Mouse (Mus musculus) B cell, adult 2 months (primary cell): ENCODE measurements around the gene Churc1.
"Not testable (repeated sequence)": the region's sequence is repeated elsewhere in the genome, so short reads cannot be mapped to it uniquely, and the experiment has no call there.

Experiments
- DNase-seq, 2 experiments: peaks; one replicate each; pipeline ENCODE4 v3.0.0; 2022

The Churc1 gene

DNA sequence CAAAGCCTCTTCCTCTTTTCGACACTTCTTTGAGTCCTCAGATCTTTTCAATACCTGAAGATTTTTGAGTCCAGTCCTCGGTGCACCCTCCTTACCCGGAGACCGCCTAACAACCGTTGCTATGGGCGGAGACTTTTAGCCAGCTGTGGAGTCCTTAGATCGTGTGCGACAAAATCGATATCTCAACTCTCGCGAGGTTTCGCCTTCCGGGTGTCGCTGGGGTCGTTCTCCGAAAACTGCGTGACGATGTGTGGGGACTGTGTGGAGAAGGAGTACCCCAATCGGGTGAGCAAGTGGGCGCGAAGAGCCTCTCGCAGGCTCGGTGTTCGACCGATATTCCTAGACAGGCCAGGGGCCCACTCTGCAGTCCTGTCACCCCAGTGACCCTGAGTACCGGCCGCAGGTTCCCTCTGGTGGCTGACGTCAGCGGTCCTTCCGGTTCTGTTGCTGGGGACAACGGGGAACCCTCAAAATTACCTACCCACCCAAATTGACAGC lies at the start of gene Churc1, which contains the start of gene Fntb:
Gene Churc1, plus strand, starts transcription at position 185 of the 498 bp plus-strand sequence.
Gene Fntb, plus strand, starts transcription at position 236 of the 498 bp plus-strand sequence.
- peak; percentile 96 for DNase-seq

DNA sequence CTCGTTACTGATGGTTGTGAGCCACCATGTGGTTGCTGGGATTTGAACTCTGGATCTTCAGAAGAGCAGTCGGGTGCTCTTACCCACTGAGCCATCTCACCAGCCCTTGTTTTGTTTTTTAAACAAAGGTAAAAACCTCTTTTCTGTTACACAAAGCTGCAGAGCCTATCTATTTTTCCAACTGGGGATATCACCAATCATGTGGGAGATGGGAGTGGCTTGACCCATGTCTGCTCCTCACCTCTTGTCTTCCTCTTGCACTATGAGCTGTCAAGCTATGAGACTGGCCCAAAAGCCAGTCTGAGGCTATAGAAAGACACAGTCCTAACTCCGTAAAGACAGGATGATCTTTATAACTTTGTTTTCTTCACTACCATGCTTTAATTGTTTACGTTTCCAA lies 47.0 kb upstream of the Churc1 start:
- no peak for DNase-seq

DNA sequence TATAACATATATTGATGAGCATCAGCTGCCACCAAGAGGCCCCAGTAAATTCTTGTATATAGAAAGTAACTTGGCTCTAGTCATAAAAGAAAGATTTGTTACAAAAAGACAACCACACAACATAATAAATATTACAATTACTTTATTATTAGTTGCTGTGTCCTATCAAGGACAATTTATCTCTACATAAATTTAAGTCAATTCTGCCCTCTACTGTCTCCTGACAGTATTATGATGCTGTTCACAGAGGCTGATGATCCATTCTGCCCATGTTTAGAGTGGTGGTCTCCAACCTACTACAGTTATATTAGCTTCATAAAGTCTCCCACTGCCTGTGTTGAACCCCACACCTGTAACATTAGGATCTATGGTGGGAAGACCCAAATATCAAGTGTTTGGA lies 44.8 kb upstream of the Churc1 start:
- no peak for DNase-seq

GRCm38 (mm10) chr12:76722026-76722425 lies 43.3 kb upstream of the Churc1 start:
- no peak for DNase-seq

GRCm38 (mm10) chr12:76727955-76728354 lies 37.4 kb upstream of the Churc1 start:
- no peak for DNase-seq

DNA sequence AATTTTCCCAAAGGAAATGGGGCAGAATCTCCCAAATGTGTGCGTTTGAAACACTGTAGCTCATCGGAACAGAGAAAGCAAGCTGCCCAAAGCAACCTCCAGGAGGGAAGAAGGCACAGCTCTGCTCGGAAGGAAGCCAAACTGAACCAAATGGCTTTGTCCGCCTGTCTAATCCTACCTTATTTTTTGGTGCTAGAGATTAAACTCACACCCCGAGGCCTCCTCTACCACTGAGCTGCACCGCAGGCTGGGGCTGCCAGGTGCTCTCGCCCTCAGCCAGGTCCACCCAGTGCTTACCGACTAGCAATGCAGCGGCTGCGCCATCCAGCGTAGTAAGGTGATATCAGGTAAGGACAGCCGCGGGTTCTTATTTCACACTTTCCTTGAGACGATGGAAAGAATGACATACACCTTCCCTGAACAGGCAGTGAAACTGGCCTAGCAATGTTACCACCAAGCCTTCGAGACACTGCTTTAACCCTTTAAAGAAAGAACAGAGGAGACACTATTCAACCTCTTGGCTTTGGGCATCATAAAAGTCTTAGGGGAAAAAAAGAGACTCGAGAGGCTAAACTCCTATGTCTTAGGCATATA lies 14.4 kb upstream of the Churc1 start:
- DNase-seq = no peak

GRCm38 (mm10) chr12:76752652-76753318 lies 12.6 kb upstream of the Churc1 start:
- DNase-seq = peak; percentile 57

DNA sequence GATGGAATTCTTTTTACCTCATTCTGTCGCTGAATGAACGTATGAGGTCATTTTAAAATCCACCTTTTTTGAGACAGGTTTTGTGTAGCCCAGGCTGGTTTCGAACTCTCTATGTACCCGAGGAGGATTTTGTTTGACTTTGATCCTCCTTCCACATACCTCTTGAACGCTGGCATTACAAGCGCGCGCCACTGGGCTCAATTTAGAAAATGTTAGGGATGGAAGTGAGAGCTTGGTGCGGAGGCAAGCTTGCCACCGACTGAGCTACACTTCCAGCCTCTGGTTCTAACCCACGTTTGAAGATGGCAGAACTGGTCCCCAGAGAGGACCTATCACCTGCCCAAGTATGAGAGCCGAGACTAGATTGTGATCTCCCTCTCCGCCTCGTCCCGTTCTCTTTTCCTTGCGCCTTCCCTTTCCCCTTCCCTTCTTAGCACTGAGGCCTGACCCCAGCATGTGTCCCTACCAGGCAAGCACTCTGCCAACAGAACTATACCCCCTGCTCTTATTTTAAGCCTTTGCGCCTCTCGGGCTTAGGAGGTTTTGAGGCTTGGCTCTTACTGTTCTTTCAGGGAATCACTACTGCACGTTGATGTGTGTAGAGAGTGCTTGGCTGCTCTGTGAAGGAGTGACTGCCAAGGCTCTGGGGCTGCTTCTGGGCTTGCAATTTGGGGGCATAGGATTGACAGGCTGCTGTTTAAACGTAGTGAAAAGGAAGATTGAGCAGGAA lies 728 bp downstream of the Churc1 start:
- no peak for DNase-seq

GRCm38 (mm10) chr12:76770841-76771500 lies 5.6 kb downstream of the Churc1 start:
- DNase-seq = no peak

DNA sequence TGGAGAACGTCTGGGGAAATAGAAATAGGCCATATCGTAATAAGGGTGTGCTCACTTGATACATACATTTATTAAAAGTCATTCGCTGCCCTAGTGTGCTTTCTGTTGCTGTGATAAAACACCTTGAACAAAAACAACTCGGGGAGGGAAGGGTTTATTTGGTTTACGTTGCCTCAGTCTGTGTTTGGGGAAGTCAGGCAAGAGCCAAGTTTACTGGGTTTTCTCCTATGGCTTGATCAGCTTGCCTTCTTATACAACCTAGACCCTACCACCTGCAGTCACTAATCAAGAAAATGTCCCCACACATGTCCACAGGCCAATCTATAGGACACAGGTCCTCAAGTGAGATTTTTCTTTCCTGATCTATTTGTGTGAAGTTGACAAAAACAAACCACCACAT lies 6.2 kb downstream of the Churc1 start:
- DNase-seq = no peak

DNA sequence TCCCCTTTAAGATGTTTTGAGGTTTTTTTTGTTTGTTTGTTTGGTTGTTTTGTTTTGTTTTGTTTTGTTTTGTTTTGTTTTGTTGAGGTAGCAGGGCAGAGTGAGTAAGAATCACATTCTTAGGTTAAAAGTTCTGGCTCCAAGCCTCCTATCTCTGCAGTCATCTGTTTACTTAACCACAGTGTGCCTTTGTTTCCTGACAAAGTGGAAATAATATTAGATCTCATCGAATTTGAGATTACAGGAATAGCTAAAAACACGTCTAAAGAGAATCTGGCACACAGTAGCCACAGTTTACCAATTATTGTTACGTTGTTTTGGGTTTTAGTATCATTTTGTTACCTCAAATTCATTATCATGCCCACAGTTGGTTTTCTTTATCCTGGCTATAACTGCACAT lies 9.3 kb downstream of the Churc1 start:
- no peak for DNase-seq

DNA sequence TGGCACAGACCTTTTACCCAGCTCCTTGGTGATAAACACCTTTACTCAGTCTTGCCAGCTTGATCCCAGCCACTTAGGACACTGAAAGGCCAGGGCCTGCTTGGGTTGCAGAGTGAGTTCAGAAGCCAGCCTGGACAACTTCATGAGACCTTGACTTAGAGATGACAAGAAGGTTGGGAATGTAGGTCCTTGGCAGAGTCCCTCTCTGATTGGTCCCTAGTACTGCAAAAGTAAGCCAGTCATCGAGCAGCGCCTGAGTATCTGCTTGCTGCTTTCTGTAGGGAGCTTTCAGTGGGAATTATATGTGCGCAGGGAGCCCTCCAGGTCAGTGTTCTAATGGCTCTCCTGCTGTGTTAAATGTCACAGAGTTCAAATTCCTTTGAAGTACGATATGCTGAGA lies 9.8 kb downstream of the Churc1 start:
- DNase-seq = no peak

DNA sequence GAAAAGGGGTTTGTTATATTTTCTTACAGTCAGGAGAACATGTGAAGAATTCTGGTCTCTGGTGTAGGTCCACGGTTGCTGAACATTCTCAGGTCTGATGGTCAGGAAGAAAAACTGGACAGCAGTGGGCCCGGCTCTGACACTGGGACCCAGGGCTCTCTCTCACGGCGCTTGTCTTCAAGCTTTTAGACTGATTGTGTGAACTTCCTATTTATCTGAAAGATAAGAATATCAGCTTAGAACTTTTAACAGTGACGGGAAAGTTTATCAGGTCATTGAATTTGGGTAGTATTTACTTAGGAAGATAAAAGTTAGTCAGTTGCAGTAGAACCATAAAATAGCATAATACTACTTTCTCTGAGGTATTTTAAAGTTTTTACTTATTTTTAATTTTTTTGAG lies 11.6 kb downstream of the Churc1 start:
- no peak for DNase-seq

DNA sequence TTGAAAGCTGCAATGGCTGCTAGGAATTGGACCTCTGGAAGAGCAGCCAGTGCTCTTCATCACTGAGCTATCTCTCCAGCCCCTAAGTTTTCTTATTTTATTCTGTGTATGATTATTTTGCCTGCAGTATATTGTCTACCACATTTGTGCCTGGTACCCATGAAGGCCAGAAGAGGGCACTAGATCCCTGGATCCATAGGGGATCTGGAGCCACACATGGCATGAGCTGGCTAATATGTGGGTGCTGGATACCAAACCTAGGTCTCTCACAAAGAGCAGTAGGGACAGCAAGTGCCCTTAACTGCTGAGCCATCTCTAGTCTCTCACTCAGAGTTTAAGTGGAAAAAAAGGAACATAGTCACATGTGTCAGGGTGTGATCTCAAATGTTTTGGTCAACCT lies 12.5 kb downstream of the Churc1 start:
- no peak for DNase-seq

DNA sequence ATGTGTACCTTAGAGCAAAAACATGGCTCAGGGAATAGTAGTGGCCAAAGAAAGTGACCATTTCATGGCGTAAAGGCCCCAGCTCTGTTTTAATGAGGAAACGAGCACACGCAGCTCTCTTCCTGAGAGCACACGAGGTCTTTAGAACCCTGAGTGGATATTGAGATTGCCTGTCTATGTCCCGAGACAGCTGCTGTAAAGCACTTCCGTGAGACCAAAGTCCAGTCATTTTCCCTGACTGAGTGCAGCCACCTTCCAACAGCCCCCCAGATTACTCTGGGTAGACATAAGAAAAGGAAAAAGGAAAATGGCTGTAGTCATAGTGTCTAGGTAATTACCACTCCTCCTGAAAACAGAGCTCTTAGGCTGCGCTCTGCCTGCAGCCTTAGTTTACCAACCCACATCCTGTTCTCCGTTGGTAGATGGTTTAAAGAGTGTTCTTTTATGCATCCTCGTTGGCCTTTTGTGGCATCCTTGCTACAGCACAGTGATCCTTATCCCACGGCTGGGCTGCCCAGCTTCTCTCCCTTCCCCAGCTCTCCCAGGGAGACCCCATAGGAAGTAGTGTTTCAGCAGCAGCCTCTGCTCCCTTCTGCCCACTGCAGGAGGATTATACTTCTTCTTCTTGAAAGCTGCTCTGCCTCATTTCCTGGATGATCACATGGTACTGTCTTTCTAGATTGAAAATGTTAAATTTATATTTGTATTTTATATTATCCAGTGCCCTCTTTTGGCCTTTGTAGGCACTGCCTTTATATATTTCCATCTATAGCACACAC lies 13.2 kb downstream of the Churc1 start:
- DNase-seq = no peak

DNA sequence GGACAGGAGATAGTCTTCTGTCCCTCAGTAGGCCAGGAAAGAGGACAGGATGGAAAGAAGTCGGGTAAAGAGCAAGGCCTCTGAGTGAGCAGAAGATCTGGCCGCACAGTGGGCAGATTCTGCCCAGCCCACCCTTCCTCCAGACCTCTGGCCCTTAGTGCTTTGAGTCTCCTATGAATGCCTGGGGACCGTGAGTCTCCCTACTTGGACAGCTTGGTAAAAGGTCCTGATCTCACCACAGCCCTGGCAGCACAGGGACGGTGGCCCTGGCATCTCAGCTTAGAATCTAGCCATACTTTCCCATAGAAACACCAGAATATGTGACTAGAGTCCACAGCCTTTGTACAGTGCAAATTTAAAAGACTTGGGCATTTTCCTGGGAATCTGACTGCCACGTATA lies 14.6 kb downstream of the Churc1 start:
- no peak for DNase-seq

DNA sequence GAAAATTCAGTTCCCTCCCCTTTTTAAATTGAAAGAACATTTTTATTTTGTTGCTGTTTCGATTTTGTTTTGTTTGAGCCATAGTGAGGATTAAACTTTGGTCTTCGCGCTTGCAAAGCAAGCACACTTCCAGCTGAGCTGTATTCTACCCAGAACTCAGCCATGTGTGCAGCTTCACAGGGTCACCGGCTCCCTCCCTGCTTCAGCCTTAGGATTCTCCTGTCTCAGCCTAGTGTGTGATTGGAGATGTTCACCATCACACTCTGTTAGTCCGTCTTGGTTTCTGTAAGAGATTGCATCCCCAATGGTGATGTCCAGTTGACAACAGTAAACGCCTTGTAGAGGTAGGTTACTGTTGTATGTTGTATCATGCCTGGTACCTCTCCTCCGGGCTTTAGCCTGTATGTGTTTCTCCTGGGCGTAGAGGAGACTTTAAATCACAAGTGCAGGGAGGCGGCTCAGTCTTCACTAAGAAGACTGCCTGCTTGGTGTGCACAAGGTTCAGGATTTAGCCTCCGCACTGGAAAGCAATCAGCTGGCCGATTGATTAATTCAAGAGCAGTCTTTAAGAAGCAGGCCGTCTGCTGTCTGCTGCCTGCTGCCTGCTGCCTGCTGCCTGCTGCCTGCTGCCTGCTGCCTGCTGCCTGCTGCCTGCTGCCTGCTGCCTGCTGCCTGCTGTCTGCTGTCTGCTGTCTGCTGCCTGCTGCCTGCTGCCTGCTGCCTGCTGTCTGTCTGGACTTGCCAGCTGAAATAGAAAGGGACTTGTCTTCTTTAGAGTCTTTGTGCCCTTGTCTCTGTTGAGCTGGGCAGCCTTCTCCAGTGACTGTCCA lies 15.5 kb downstream of the Churc1 start:
- DNase-seq = no peak

- no peak for DNase-seq
Measured at GRCm38 (mm10) chr12:76784056-76784619, 18.8 kb downstream of the Churc1 start.

GRCm38 (mm10) chr12:76790446-76791084 lies 25.2 kb downstream of the Churc1 start:
- no peak for DNase-seq

DNA sequence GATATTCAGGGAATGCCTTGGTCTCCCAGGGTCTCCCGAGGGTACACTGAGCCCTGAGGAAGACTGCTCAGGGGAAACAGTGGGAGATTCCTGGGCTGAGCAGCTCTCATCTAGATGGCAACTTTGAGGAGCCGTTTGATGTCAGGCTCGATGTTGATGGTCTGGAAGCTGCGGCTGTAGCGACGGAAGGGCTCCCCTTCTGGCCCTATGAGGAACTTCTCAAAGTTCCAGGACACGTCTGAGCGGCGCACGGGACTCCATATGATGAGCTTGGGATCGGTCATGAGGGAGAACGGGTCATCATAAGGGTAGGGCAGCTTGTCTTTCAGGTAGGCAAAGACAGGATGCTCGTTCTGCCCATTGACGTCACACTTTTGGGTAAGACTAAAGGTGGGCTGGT lies 27.2 kb downstream of the Churc1 start:
- DNase-seq = not testable (repeated sequence)

DNA sequence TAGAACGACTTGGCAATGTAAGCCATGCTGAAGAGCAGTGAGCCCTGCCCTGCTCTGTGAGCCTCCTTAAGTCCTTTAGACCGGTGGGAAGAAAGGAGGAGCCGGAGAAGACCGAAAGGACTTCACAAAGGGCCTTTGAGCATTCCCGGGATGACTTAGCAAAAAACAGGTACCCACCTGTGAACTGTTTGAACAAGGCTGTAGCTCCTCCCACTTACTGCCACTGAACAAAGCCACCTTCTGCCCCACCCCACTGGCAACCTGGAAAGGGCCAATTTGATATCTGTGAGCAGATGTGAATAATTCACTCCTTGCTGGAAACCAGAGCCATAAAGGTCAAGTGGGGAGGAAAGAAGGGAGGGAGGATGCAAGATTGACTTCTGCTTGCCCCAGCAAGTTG lies 30.0 kb downstream of the Churc1 start, which contains the start of gene Gpx2:
Gene Gpx2, minus strand, starts transcription at position 205 of the 400 bp plus-strand sequence.
- DNase-seq = no peak
